Mouse (Mus musculus) neutrophil, adult 5-6 weeks (primary cell): Measurements from ENCODE around the gene Doc2g. TPM values are rescaled to one million over a fixed set of nuclear protein-coding genes. Genes with fewer than 3 reads are reported as not detected.
"Not testable (repeated sequence)": the region's sequence is repeated elsewhere in the genome, so short reads cannot be mapped to it uniquely, and the experiment has no call there.

ENCODE experiments used
- ATAC-seq: fragments of 151-379, 151-347 bp; 2 replicates; pipeline ENCODE4 v1.8.0; 2017; ENCODE audit warnings: mild to moderate bottlenecking, moderate TSS enrichment; ENCODE audit not compliant: insufficient number of reproducible peaks, poor library complexity, low FRiP score, severe bottlenecking; ENCODE audit errors: extremely low read depth
- total RNA-seq: library from RNA; stranded (forward); fragments of 200-1000 nt; gene quantifications from 2 replicates; pipeline ENCODE4 v1.2.3, GENCODE M21; 2017

The Doc2g gene
- total RNA-seq, 1 experiment from 2014 or later = 4.0 TPM

GRCm38 (mm10) chr19:4005971-4006370 lies 2.9 kb downstream of the Doc2g start:
- no peak for ATAC-seq

GRCm38 (mm10) chr19:4011086-4011485 lies 8.0 kb downstream of the Doc2g start:
- ATAC-seq = no peak

- peak; percentile 98 for ATAC-seq
Observed at GRCm38 (mm10) chr19:4012432-4013022, 9.4 kb downstream of the Doc2g start, which contains the start of gene Ndufv1. Gene Ndufv1, minus strand, starts transcription at chr19:4012806.

GRCm38 (mm10) chr19:4013066-4013465 lies 10.0 kb downstream of the Doc2g start:
- no peak for ATAC-seq

GRCm38 (mm10) chr19:4014802-4015201 lies 11.7 kb downstream of the Doc2g start:
- no peak for ATAC-seq

DNA sequence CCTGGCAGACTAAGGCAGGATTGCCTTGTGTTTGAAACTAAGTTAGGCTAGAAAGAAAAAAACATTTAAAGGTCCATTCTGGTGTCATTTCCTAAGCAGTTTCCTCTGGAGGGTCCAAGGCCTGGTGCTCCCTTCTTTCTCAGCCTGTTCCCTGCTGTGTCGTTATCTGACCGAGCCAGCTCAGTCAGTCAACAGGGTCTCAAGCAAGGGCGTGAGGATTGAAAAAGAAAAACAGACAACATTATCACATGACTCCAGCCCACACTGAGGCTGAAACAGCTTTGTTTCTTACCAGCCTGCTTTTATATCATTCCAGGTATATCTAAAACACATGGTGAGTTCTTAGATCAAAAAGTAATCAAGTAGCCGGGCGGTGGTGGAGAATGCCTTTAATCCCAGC lies 12.5 kb downstream of the Doc2g start:
- ATAC-seq = no peak

GRCm38 (mm10) chr19:4017921-4018587 lies 14.9 kb downstream of the Doc2g start:
- ATAC-seq = no peak

DNA sequence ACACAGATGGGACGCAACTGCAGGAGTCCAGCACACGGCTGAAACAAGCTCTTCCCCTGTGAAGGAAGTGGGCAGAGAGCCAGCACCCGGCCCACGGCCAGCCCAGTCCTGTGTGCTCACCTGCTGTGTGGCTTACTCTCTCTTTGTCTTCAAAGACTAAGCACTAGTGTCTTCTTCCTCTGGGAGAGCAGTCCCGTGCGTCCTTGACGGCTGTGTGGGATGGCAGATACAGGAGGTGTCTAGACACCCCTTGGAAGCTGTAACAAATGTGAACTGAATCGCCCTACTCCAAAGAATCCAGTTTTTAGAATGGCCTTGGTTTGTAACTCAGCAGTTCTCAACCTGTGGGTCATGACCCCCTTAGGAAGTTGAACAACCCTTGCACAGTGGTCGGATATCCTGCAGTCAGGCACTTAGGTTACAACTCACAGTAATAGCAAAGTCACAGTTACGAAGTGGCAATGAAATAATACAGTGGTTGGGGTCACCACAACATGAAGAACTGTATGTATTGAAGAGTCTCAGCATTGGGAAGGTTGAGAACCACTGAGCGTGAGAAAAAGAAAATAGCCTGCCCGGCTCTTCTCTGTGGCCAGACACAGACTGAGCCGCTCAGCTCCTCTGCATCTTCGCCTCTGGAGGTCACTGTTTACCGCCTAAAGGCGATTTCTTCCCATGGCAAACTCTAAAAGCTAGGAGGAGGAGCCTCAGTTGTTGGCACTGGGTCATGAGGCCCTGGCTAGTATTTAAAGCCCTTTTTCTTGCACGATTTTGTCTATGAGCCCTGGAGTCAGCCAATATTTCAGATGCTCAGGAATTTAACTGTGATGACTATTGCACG lies 15.8 kb downstream of the Doc2g start:
- ATAC-seq = peak; percentile 88

- ATAC-seq = no peak
Observed at GRCm38 (mm10) chr19:4023185-4023584, 20.1 kb downstream of the Doc2g start.

DNA sequence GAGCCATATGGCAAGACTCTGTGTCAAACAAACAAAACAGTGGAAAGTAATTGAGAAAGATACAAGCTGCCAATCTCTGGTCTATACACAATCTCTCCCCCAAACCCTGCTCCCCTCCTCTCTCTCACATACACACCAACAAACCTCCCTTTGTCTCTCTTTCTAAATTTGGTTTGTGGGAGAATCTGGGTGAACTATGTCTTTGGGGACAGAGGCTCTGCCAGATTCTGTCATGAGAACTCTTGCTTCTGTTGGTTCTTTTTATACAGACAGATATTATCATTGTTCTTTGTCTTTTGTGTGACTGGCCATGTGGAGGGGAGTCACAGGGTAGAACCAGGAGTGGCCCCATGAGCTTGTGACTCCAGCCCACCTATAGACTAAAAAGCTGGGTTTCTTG lies 24.5 kb downstream of the Doc2g start:
- no peak for ATAC-seq

- no peak for ATAC-seq
Observed at GRCm38 (mm10) chr19:4032668-4033067, 29.6 kb downstream of the Doc2g start.

DNA sequence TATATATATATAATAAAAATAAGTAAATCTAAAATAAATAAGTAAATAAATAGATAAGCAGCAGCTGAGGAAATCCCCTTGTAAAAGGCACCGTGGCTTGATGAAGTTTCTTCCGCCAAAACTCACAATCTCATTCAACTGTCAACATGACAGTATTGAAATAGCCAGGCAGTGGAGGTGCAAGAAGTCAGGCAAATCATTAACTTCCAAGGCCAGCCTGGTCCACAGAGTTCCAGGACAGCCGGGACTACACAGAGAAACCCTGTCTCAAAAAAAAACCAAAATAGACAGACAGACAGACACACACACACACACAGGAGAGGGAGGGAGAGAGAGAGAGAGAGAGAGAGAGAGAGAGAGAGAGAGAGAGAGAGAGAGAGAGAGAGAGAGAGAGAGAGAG lies 30.2 kb downstream of the Doc2g start:
- no peak for ATAC-seq

DNA sequence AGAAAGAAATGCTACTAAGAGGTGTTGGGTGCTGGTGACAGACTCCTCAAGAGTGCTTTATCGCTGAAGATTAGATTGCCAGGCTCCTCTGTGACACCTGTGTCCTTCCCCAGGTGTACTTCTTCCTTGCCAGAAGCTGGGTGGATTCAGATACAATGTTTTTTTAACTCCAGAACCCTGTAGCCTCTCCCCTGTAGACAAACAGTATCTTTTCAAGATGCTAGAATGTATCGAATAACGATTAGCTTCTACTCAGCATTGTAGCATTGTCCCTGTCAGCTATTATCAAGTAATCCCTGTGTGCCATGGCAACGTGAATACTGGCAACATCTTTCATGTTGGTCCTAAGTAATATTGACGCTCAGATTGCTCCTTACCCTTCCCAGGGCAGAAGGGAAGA lies 30.6 kb downstream of the Doc2g start:
- no peak for ATAC-seq

GRCm38 (mm10) chr19:4036327-4037045 lies 33.4 kb downstream of the Doc2g start:
- ATAC-seq = no peak

DNA sequence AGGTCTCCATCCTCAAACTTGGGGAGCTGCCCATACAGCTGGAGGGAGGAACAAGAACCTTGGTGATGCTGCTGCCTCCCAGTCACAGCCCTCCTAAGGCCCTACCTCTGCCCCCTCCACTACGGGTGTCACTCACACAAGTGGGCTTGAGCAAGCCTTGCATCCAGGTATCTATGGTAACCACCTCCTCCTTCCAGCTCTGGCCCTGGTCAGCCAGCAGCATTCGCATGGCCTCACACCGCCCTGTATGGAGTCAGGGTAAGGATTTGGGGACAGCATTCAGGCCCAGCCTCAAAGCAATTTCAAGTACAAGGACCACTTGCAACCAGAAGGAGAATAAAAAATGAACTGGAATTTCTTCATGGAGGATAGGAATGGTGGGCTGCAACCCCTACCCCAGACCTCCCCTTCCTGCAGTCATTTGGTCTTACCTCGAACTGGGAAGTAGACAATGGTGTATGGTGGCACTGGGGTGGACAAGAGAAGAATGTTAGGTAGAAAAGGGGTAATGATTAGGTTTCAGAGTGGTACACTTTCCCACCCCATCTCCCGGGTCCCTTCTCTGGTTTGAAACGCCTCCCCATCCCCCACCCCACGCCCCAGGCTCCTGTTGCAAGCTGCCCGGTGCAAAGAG lies 34.2 kb downstream of the Doc2g start:
- not testable (repeated sequence) for ATAC-seq

DNA sequence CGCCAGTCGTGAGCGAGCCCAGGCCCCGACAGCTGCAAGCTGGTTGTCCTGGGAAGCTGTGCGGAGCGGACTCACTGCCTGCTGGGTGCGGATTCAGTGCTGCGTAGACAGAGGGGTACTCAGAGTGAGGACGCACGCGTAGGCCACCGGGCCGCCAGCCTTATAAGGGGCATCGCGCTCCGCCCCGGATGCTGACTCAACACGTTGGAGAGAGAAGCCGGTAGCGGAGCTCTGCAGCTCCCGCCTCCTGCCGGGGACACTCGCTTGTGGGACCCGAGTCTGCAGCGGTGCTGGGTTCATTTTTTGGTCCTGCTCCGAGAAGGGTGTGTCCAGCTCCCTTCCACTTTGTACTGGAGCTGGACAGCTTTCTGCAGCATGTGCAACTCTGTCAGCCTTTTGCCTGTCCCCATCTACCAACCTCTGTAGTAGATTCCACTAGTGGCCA lies 34.7 kb downstream of the Doc2g start, which contains the start of gene Gstp1:
Gene Gstp1, minus strand, starts transcription at position 198 of the 445 bp plus-strand sequence.
- ATAC-seq = peak; percentile 86

GRCm38 (mm10) chr19:4040941-4041340 lies 37.8 kb downstream of the Doc2g start:
- not testable (repeated sequence) for ATAC-seq

GRCm38 (mm10) chr19:4041500-4041899 lies 38.4 kb downstream of the Doc2g start:
- ATAC-seq = not testable (repeated sequence)

DNA sequence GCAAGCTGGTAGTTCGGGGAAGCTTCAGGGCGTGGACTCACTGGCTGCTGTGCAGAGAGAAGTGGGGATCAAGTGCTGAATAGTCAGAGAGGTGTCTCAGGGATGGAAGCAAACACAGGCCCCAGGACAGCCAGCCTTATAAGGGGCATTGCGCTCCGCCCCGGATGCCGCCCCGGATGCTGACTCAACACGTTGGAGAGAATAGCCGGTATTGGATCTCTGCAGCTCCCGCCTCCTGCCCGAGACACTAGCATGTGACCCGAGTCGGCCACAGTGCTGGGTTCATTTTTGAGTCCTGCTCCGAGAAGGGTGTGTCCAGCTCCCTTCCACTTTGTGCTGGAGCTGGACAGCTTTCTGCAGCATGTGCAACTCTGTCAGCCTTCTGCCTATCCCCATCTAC lies 39.0 kb downstream of the Doc2g start:
- ATAC-seq = no peak
